Mouse (Mus musculus): ENCODE results near the gene Ide. TPM values are rescaled to one million over a fixed set of nuclear protein-coding genes. Genes with fewer than 3 reads are reported as not detected.

The Ide gene
- total RNA-seq (2014; rRNA removed): 35.3 and 39.9 TPM in 2 replicates
- 18.4 and 21.8 TPM in 2 replicates for polyA plus RNA-seq (2012; rRNA removed)

GRCm38 (mm10) chr19:37337752-37338151 lies at the start of gene Ide:
TSS of gene Ide (minus strand) at chr19:37337852.
- Histone ChIP-seq H3K27me3 (ENCODE audit: control insufficient read depth, insufficient read depth, low read length) (no peaks in the 10 kb centered on the region), H3K27ac (replicated peaks; ENCODE audit: insufficient read depth, low read depth, low read length) (no peak within 1 kb of the TSS), H3K79me2 (ENCODE audit: control insufficient read depth, insufficient read depth, low read length) (peaks cover 39% of the 10 kb centered on the region), H3K4me1 (ENCODE audit: control insufficient read depth, insufficient read depth, low read length) (no peaks in the 10 kb centered on the region; the same call in 1 of the 2 replicates), H3K9ac (ENCODE audit: low read depth, low read length) (no peak within 1 kb of the TSS), H3K4me3 (ENCODE audit: insufficient read depth, low read depth, low read length) (no peak within 1 kb of the TSS), H3K36me3 (ENCODE audit: control insufficient read depth, insufficient read depth, low read length) (no peaks in the 10 kb centered on the region; the same call in 1 of the 2 replicates)
- DNase-seq (ENCODE audit: extremely low read depth, low read depth, low spot score): no peak
- 75% methylated on average over 4 of the region's 4 CpGs for WGBS
- TF ChIP-seq CTCF (IDR thresholded peaks at IDR 0.05; ENCODE audit: low read depth, low read length) (no peak), POLR2A (IDR thresholded peaks at IDR 0.05; ENCODE audit: extremely low read depth, insufficient read depth, low read length) (no peak)

GRCm38 (mm10) chr19:37386126-37386525 lies 48.5 kb upstream of the Ide start:
- peaks cover 7% of the 10 kb centered on the region; the same call in 1 of the 2 replicates for H3K79me2 ChIP-seq (ENCODE audit: control insufficient read depth, insufficient read depth, low read length)
- DNase-seq (ENCODE audit: extremely low read depth, low read depth, low spot score): no peak
- no peak overlapping the region for H3K4me3 ChIP-seq (ENCODE audit: insufficient read depth, low read depth, low read length)
- H3K36me3 ChIP-seq (ENCODE audit: control insufficient read depth, insufficient read depth, low read length): no peaks in the 10 kb centered on the region
- H3K27me3 ChIP-seq (ENCODE audit: control insufficient read depth, insufficient read depth, low read length): no peaks in the 10 kb centered on the region
- no peak for TF ChIP-seq CTCF (IDR thresholded peaks at IDR 0.05; ENCODE audit: low read depth, low read length)
- TF ChIP-seq POLR2A (IDR thresholded peaks at IDR 0.05; ENCODE audit: extremely low read depth, insufficient read depth, low read length): no peak
- H3K27ac ChIP-seq (replicated peaks; ENCODE audit: insufficient read depth, low read depth, low read length): no peak overlapping the region
- H3K9ac ChIP-seq (ENCODE audit: low read depth, low read length): no peak overlapping the region
- no peaks in the 10 kb centered on the region for H3K4me1 ChIP-seq (ENCODE audit: control insufficient read depth, insufficient read depth, low read length)
- 84% methylated on average over 3 of the region's 3 CpGs for WGBS

GRCm38 (mm10) chr19:37378816-37379215 lies 41.2 kb upstream of the Ide start:
- Histone ChIP-seq H3K4me3 (ENCODE audit: insufficient read depth, low read depth, low read length) (no peak overlapping the region), H3K27me3 (ENCODE audit: control insufficient read depth, insufficient read depth, low read length) (no peaks in the 10 kb centered on the region), H3K4me1 (ENCODE audit: control insufficient read depth, insufficient read depth, low read length) (peaks cover 3% of the 10 kb centered on the region; the same call in 1 of the 2 replicates), H3K9ac (ENCODE audit: low read depth, low read length) (no peak overlapping the region), H3K27ac (replicated peaks; ENCODE audit: insufficient read depth, low read depth, low read length) (no peak overlapping the region), H3K79me2 (ENCODE audit: control insufficient read depth, insufficient read depth, low read length) (peaks cover 9% of the 10 kb centered on the region; the same call in 1 of the 2 replicates), H3K36me3 (ENCODE audit: control insufficient read depth, insufficient read depth, low read length) (no peaks in the 10 kb centered on the region)
- no peak for DNase-seq (ENCODE audit: extremely low read depth, low read depth, low spot score)
- 90% methylated on average over 6 of the region's 6 CpGs for WGBS
- TF ChIP-seq POLR2A (IDR thresholded peaks at IDR 0.05; ENCODE audit: extremely low read depth, insufficient read depth, low read length): no peak
- no peak for TF ChIP-seq CTCF (IDR thresholded peaks at IDR 0.05; ENCODE audit: low read depth, low read length)

- H3K79me2 ChIP-seq (ENCODE audit: control insufficient read depth, insufficient read depth, low read length): peaks cover 3% of the 10 kb centered on the region; the same call in 1 of the 2 replicates
- TF ChIP-seq POLR2A (IDR thresholded peaks at IDR 0.05; ENCODE audit: extremely low read depth, insufficient read depth, low read length) (no peak), CTCF (IDR thresholded peaks at IDR 0.05; ENCODE audit: low read depth, low read length) (no peak)
- no peaks in the 10 kb centered on the region for H3K27me3 ChIP-seq (ENCODE audit: control insufficient read depth, insufficient read depth, low read length)
- H3K4me3 ChIP-seq (ENCODE audit: insufficient read depth, low read depth, low read length): no peak overlapping the region
- WGBS: 12% methylated on average over 8 of the region's 8 CpGs
- no peak overlapping the region for H3K9ac ChIP-seq (ENCODE audit: low read depth, low read length)
- no peak for DNase-seq (ENCODE audit: extremely low read depth, low read depth, low spot score)
- peaks cover 3% of the 10 kb centered on the region; the same call in 1 of the 2 replicates for H3K4me1 ChIP-seq (ENCODE audit: control insufficient read depth, insufficient read depth, low read length)
- no peaks in the 10 kb centered on the region for H3K36me3 ChIP-seq (ENCODE audit: control insufficient read depth, insufficient read depth, low read length)
- H3K27ac ChIP-seq (replicated peaks; ENCODE audit: insufficient read depth, low read depth, low read length): no peak overlapping the region
Observed at GRCm38 (mm10) chr19:37377404-37377990, 39.8 kb upstream of the Ide start.

- H3K4me1 ChIP-seq (ENCODE audit: control insufficient read depth, insufficient read depth, low read length): peaks cover 3% of the 10 kb centered on the region; the same call in 1 of the 2 replicates
- peak overlapping the region; percentile 84 for H3K4me3 ChIP-seq (ENCODE audit: insufficient read depth, low read depth, low read length)
- H3K79me2 ChIP-seq (ENCODE audit: control insufficient read depth, insufficient read depth, low read length): peaks cover 3% of the 10 kb centered on the region; the same call in 1 of the 2 replicates
- H3K9ac ChIP-seq (ENCODE audit: low read depth, low read length): no peak overlapping the region
- under 1% methylated on average over 11 of the region's 11 CpGs for WGBS
- TF ChIP-seq CTCF (IDR thresholded peaks at IDR 0.05; ENCODE audit: low read depth, low read length) (no peak), POLR2A (IDR thresholded peaks at IDR 0.05; ENCODE audit: extremely low read depth, insufficient read depth, low read length) (no peak)
- no peak overlapping the region for H3K27ac ChIP-seq (replicated peaks; ENCODE audit: insufficient read depth, low read depth, low read length)
- no peaks in the 10 kb centered on the region for H3K27me3 ChIP-seq (ENCODE audit: control insufficient read depth, insufficient read depth, low read length)
- no peak for DNase-seq (ENCODE audit: extremely low read depth, low read depth, low spot score)
- H3K36me3 ChIP-seq (ENCODE audit: control insufficient read depth, insufficient read depth, low read length): no peaks in the 10 kb centered on the region
Observed at GRCm38 (mm10) chr19:37376841-37377240, 39.2 kb upstream of the Ide start.
